Mouse (Mus musculus): ENCODE measurements at regions not wholly inside any gene's neighbourhood (a gene's known extent, or its start where the extent isn't known, plus 50 kb on each side); places are given as distances from the start of the nearest gene placed in this dataset.

GRCm38 (mm10) chr11:117059120-117059519, 55.8 kb upstream of the Sec14l1 start:
- peak overlapping the region; percentile 10 for H3K27ac ChIP-seq
- no peaks in the 10 kb centered on the region for H3K36me3 ChIP-seq
- H3K4me2 ChIP-seq, result 0 out of 2 replicates have a peak overlapping the region, but pooled peaks have one; percentile 17
- ATAC-seq, result peak; percentile 28; the same call in 1 of the 2 replicates
- 28% methylated on average over 8 of the region's 8 CpGs for WGBS (ENCODE audit: insufficient replicate concordance)
- peaks cover 35% of the 10 kb centered on the region for H3K4me1 ChIP-seq
- H3K9ac ChIP-seq, result no peak overlapping the region
- H3K27me3 ChIP-seq (replicated peaks), result peaks cover 28% of the 10 kb centered on the region; the same call in 1 of the 2 replicates
- H3K4me3 ChIP-seq, result no peak overlapping the region
- no peaks in the 10 kb centered on the region for H3K9me3 ChIP-seq (replicated peaks)

GRCm38 (mm10) chr11:117059981-117060705, 54.8 kb upstream of the Sec14l1 start:
- peaks cover 36% of the 10 kb centered on the region; the same call in 1 of the 2 replicates for H3K27me3 ChIP-seq (replicated peaks)
- H3K4me1 ChIP-seq, result peaks cover 35% of the 10 kb centered on the region
- H3K9ac ChIP-seq, result peak overlapping the region; percentile 42; the same call in 1 of the 2 replicates
- H3K27ac ChIP-seq, result peak overlapping the region; percentile 68
- no peaks in the 10 kb centered on the region for H3K36me3 ChIP-seq
- ATAC-seq, result peak; percentile 54; the same call in 1 of the 2 replicates
- no peaks in the 10 kb centered on the region for H3K9me3 ChIP-seq (replicated peaks)
- 11% methylated on average over 19 of the region's 19 CpGs for WGBS (ENCODE audit: insufficient replicate concordance)
- H3K4me2 ChIP-seq, result peak overlapping the region; percentile 64
- H3K4me3 ChIP-seq, result peak overlapping the region; percentile 31

GRCm38 (mm10) chr11:117060706-117061337, 54.1 kb upstream of the Sec14l1 start:
- peaks cover 35% of the 10 kb centered on the region for H3K4me1 ChIP-seq
- H3K9ac ChIP-seq, result peak overlapping the region; percentile 42; the same call in 1 of the 2 replicates
- H3K36me3 ChIP-seq, result no peaks in the 10 kb centered on the region
- 26% methylated on average over 8 of the region's 9 CpGs for WGBS (ENCODE audit: insufficient replicate concordance)
- H3K27me3 ChIP-seq (replicated peaks), result peaks cover 36% of the 10 kb centered on the region; the same call in 1 of the 2 replicates
- peak overlapping the region; percentile 64 for H3K4me2 ChIP-seq
- no peaks in the 10 kb centered on the region for H3K9me3 ChIP-seq (replicated peaks)
- H3K27ac ChIP-seq, result peak overlapping the region; percentile 68
- peak overlapping the region; percentile 31 for H3K4me3 ChIP-seq
- ATAC-seq, result peak; percentile 48; the same call in 1 of the 2 replicates

GRCm38 (mm10) chr11:117062772-117063499, 52.0 kb upstream of the Sec14l1 start:
- Histone ChIP-seq H3K9ac (no peak overlapping the region), H3K27me3 (replicated peaks) (peaks cover 34% of the 10 kb centered on the region; the same call in 1 of the 2 replicates), H3K4me1 (peaks cover 30% of the 10 kb centered on the region), H3K4me3 (no peak overlapping the region), H3K9me3 (replicated peaks) (no peaks in the 10 kb centered on the region), H3K4me2 (no peak overlapping the region), H3K27ac (no peak overlapping the region), H3K36me3 (no peaks in the 10 kb centered on the region)
- no peak for ATAC-seq
- 59% methylated on average over 14 of the region's 14 CpGs for WGBS (ENCODE audit: insufficient replicate concordance)
